Mouse (Mus musculus) bone marrow macrophage, adult 2 months (primary cell): ENCODE results near the gene Apex2.

Source experiments
- CTCF ChIP-seq: IDR thresholded peaks from 2 replicates; pipeline ENCODE4 v1.5.1; 2012; ENCODE audit warnings: low read depth, mild to moderate bottlenecking, low read length, moderate library complexity
- POLR2A ChIP-seq: IDR thresholded peaks from 2 replicates; pipeline ENCODE4 v1.6.1; 2012; ENCODE audit warnings: mild to moderate bottlenecking, low read depth, low read length, borderline replicate concordance

DNA sequence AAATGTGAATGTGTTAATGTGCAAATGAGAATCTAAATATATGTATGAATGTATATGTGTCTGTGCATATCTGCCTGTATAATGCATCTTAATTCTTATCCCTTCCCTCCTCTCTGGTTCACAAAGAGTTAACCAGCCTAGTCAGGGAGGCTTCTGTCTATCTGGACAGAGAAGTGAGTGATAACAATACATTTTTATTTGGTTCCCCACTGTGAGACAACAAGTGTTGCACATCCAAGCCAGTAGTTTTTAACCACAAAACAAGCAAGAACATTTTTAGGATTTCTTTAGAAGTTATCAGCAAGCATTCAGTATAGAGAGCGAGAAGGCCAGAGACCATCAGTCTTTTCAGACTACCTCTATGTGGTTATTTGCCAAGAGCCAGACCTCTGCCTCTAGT is 118.3 kb downstream of the Apex2 start:
- no peak for TF ChIP-seq CTCF
- no peak for TF ChIP-seq POLR2A
